Mouse (Mus musculus) embryonic facial prominence, embryonic 11.5 days (tissue): Measurements from ENCODE around the gene Atp10a. TPM values are rescaled to one million over a fixed set of nuclear protein-coding genes. Genes with fewer than 3 reads are reported as not detected.
A peak's percentile ranks its signal among the peaks of the same experiment; 100 is the strongest.

Experiments used
- ATAC-seq: fragments of 200-750 bp; cut with Nextera tagmentation; replicated peaks from 2 replicates; pipeline ENCODE4 v1.8.0; 2017; ENCODE audit warnings: low read depth; ENCODE audit not compliant: insufficient number of reproducible peaks, low FRiP score, low TSS enrichment
- DNase-seq: peaks from one replicate; pipeline ENCODE4 v3.0.0-alpha.2; 2015; ENCODE audit warnings: low spot score
- H3K27ac ChIP-seq: fragments of 300-500 bp; sonication (generic); replicated peaks from 2 replicates; pipeline ENCODE4 v1.5.1; 2014; ENCODE audit warnings: mild to moderate bottlenecking, low read depth, low read length, control low read depth
- H3K27me3 ChIP-seq: fragments of 300-500 bp; sonication (generic); 2 replicates; pipeline ENCODE4 v1.6.1; 2014; ENCODE audit warnings: mild to moderate bottlenecking, low read length, moderate library complexity, mixed read lengths; ENCODE audit not compliant: control insufficient read depth, insufficient read depth
- H3K36me3 ChIP-seq: fragments of 300-500 bp; sonication (generic); replicated peaks from 2 replicates; pipeline ENCODE4 v1.6.1; 2014; ENCODE audit warnings: low read depth, mild to moderate bottlenecking, low read length, moderate library complexity, mixed read lengths; ENCODE audit not compliant: control insufficient read depth, insufficient read depth
- H3K4me1 ChIP-seq: fragments of 300-500 bp; sonication (generic); 2 replicates; pipeline ENCODE4 v1.6.1; 2014; ENCODE audit warnings: low read length, mixed read lengths; ENCODE audit not compliant: control insufficient read depth, insufficient read depth
- H3K4me2 ChIP-seq: fragments of 300-500 bp; sonication (generic); 2 replicates; pipeline ENCODE4 v1.6.1; 2014; ENCODE audit warnings: low read depth, mild to moderate bottlenecking, control low read depth, low read length, moderate library complexity
- H3K4me3 ChIP-seq: fragments of 300-500 bp; sonication (generic); 2 replicates; pipeline ENCODE4 v1.5.1; 2014; ENCODE audit warnings: low read depth, low read length, control low read depth
- H3K9ac ChIP-seq: fragments of 300-500 bp; sonication (generic); replicated peaks from 2 replicates; pipeline ENCODE4 v1.6.1; 2014; ENCODE audit warnings: mild to moderate bottlenecking, control low read depth, low read length
- H3K9me3 ChIP-seq: fragments of 300-500 bp; sonication (generic); replicated peaks from 2 replicates; pipeline ENCODE4 v1.6.1; 2016; ENCODE audit warnings: mild to moderate bottlenecking, low read length, inconsistent platforms, mixed read lengths; ENCODE audit not compliant: control insufficient read depth
- WGBS: fragments of 180-500 bp; shearing (Covaris S2); extraction: QIAGEN DNeasy Blood & Tissue Kit; methylation state at CpG from one replicate; pipeline ENCODE4 v1.1.7; 2014; 5-methylcytosine and 5-hydroxymethylcytosine counted together
- polyA plus RNA-seq: library from polyadenylated mRNA; unstranded; fragments of >200 nt; fragmentation: Nextera tagmentation; extraction: Ambion mirVana; gene quantifications from 2 replicates; pipeline ENCODE4 v1.2.1, GENCODE M21; 2014

Atp10a gene
- polyA plus RNA-seq, 1 experiment from 2014 or later: 1.9 TPM

- H3K27me3 ChIP-seq: no peaks in the 10 kb centered on the region
- no peak overlapping the region for H3K27ac ChIP-seq
- ATAC-seq (no peak), DNase-seq (no peak)
- no peak overlapping the region for H3K4me3 ChIP-seq
- WGBS: 77% methylated on average over 3 of the region's 3 CpGs
- no peak overlapping the region for H3K4me2 ChIP-seq
- H3K9me3 ChIP-seq: no peaks in the 10 kb centered on the region
- H3K4me1 ChIP-seq: no peaks in the 10 kb centered on the region
- H3K36me3 ChIP-seq: no peaks in the 10 kb centered on the region
- no peak overlapping the region for H3K9ac ChIP-seq
Measured at GRCm38 (mm10) chr7:58758396-58758795, 102.4 kb downstream of the Atp10a start.

GRCm38 (mm10) chr7:58759265-58759664 lies 103.3 kb downstream of the Atp10a start:
- DNase-seq (no peak), ATAC-seq (no peak)
- no peaks in the 10 kb centered on the region for H3K36me3 ChIP-seq
- H3K27ac ChIP-seq: no peak overlapping the region
- H3K4me3 ChIP-seq: no peak overlapping the region
- H3K4me2 ChIP-seq: no peak overlapping the region
- H3K27me3 ChIP-seq: no peaks in the 10 kb centered on the region
- no peaks in the 10 kb centered on the region for H3K4me1 ChIP-seq
- 83% methylated on average over 4 of the region's 4 CpGs for WGBS
- no peak overlapping the region for H3K9ac ChIP-seq
- no peaks in the 10 kb centered on the region for H3K9me3 ChIP-seq

GRCm38 (mm10) chr7:58767257-58767656 lies 111.3 kb downstream of the Atp10a start:
- Histone ChIP-seq H3K36me3 (no peaks in the 10 kb centered on the region), H3K9me3 (no peaks in the 10 kb centered on the region), H3K9ac (no peak overlapping the region), H3K4me1 (no peaks in the 10 kb centered on the region), H3K4me2 (no peak overlapping the region), H3K27ac (no peak overlapping the region), H3K4me3 (no peak overlapping the region), H3K27me3 (no peaks in the 10 kb centered on the region)
- WGBS: 80% methylated on average over 6 of the region's 6 CpGs
- ATAC-seq (no peak), DNase-seq (no peak)

- Histone ChIP-seq H3K36me3 (no peaks in the 10 kb centered on the region), H3K9ac (no peak overlapping the region), H3K4me2 (no peak overlapping the region), H3K4me3 (no peak overlapping the region), H3K27ac (no peak overlapping the region), H3K9me3 (no peaks in the 10 kb centered on the region), H3K27me3 (no peaks in the 10 kb centered on the region), H3K4me1 (no peaks in the 10 kb centered on the region)
- no peak for ATAC-seq
- DNase-seq: no peak
- WGBS: 79% methylated on average over 2 of the region's 2 CpGs
Measured at GRCm38 (mm10) chr7:58768253-58768652, 112.3 kb downstream of the Atp10a start.

GRCm38 (mm10) chr7:58770254-58770653 lies 114.3 kb downstream of the Atp10a start:
- ATAC-seq: no peak
- H3K9ac ChIP-seq: no peak overlapping the region

GRCm38 (mm10) chr7:58772048-58772690 lies 116.2 kb downstream of the Atp10a start:
- WGBS: 86% methylated on average over 6 of the region's 6 CpGs
- Histone ChIP-seq H3K27me3 (no peaks in the 10 kb centered on the region), H3K9me3 (no peaks in the 10 kb centered on the region), H3K27ac (no peak overlapping the region), H3K4me2 (no peak overlapping the region), H3K4me1 (no peaks in the 10 kb centered on the region), H3K9ac (no peak overlapping the region), H3K36me3 (no peaks in the 10 kb centered on the region), H3K4me3 (no peak overlapping the region)
- DNase-seq: no peak
- ATAC-seq: no peak

More at GRCm38 (mm10) chr7:58770254-58770653, 114.3 kb downstream of the Atp10a start:
- no peak overlapping the region for H3K27ac ChIP-seq
- WGBS: 59% methylated on average over 3 of the region's 3 CpGs
- H3K9me3 ChIP-seq: no peaks in the 10 kb centered on the region
- DNase-seq: peak; percentile 52
- no peaks in the 10 kb centered on the region for H3K27me3 ChIP-seq
- no peak overlapping the region for H3K4me2 ChIP-seq
- H3K36me3 ChIP-seq: no peaks in the 10 kb centered on the region
- no peak overlapping the region for H3K4me3 ChIP-seq
- H3K4me1 ChIP-seq: no peaks in the 10 kb centered on the region

- H3K27me3 ChIP-seq: no peaks in the 10 kb centered on the region
- no peak overlapping the region for H3K4me3 ChIP-seq
- no peaks in the 10 kb centered on the region for H3K36me3 ChIP-seq
- H3K4me2 ChIP-seq: no peak overlapping the region
- no peaks in the 10 kb centered on the region for H3K4me1 ChIP-seq
- ATAC-seq (no peak), DNase-seq (no peak)
- no peaks in the 10 kb centered on the region for H3K9me3 ChIP-seq
- H3K27ac ChIP-seq: no peak overlapping the region
- no peak overlapping the region for H3K9ac ChIP-seq
Measured at GRCm38 (mm10) chr7:58779146-58779545, 123.2 kb downstream of the Atp10a start.

- H3K4me1 ChIP-seq: no peaks in the 10 kb centered on the region
- no peak overlapping the region for H3K9ac ChIP-seq
- H3K27ac ChIP-seq: no peak overlapping the region
- H3K9me3 ChIP-seq: no peaks in the 10 kb centered on the region
- no peaks in the 10 kb centered on the region for H3K27me3 ChIP-seq
- no peak for ATAC-seq
- H3K36me3 ChIP-seq: no peaks in the 10 kb centered on the region
- WGBS: 91% methylated on average over 4 of the region's 4 CpGs
- no peak overlapping the region for H3K4me3 ChIP-seq
- no peak for DNase-seq
- H3K4me2 ChIP-seq: no peak overlapping the region
Measured at GRCm38 (mm10) chr7:58786986-58787385, 131.0 kb downstream of the Atp10a start.
